Mouse (Mus musculus): Measurements from ENCODE around the gene Fam102a.

Fam102a gene

GRCm38 (mm10) chr2:32578146-32579046 is 43.3 kb downstream of the Fam102a start:
- no peak for DNase-seq (ENCODE audit: low read depth, low spot score)

- no peak for DNase-seq (ENCODE audit: low read depth, low spot score)
These were observed 46.4 kb downstream of the Fam102a start for GRCm38 (mm10) chr2:32581450-32582095.

GRCm38 (mm10) chr2:32582830-32583799 is 48.0 kb downstream of the Fam102a start:
- DNase-seq (ENCODE audit: low read depth, low spot score), result peak; percentile 73

- DNase-seq (ENCODE audit: low read depth, low spot score), result no peak
These were observed 50.1 kb downstream of the Fam102a start for GRCm38 (mm10) chr2:32585149-32585714.

GRCm38 (mm10) chr2:32586871-32587351 is 51.8 kb downstream of the Fam102a start, which contains the start of gene St6galnac4:
Gene St6galnac4 (plus strand): TSS chr2:32587095.
- DNase-seq (ENCODE audit: low read depth, low spot score), result peak; percentile 82

GRCm38 (mm10) chr2:32587731-32588321 is 52.7 kb downstream of the Fam102a start:
- DNase-seq (ENCODE audit: low read depth, low spot score), result no peak

GRCm38 (mm10) chr2:32589213-32589795 is 54.2 kb downstream of the Fam102a start:
- DNase-seq (ENCODE audit: low read depth, low spot score), result no peak

GRCm38 (mm10) chr2:32590224-32590623 is 55.1 kb downstream of the Fam102a start:
- DNase-seq (ENCODE audit: low read depth, low spot score), result no peak

GRCm38 (mm10) chr2:32591249-32591648 is 56.1 kb downstream of the Fam102a start:
- no peak for DNase-seq (ENCODE audit: low read depth, low spot score)

- no peak for DNase-seq (ENCODE audit: low read depth, low spot score)
These were observed 61.6 kb downstream of the Fam102a start for GRCm38 (mm10) chr2:32596725-32597124.

- DNase-seq (ENCODE audit: low read depth, low spot score), result no peak
These were observed 62.1 kb downstream of the Fam102a start for GRCm38 (mm10) chr2:32597248-32597647.

- no peak for DNase-seq (ENCODE audit: low read depth, low spot score)
These were observed 62.6 kb downstream of the Fam102a start for GRCm38 (mm10) chr2:32597699-32598098.

GRCm38 (mm10) chr2:32598506-32598905 is 63.4 kb downstream of the Fam102a start:
- DNase-seq (ENCODE audit: low read depth, low spot score), result no peak

GRCm38 (mm10) chr2:32599409-32599808 is 64.3 kb downstream of the Fam102a start, which contains the start of gene St6galnac6:
Gene St6galnac6 (plus strand): TSS chr2:32599709.
- DNase-seq (ENCODE audit: low read depth, low spot score), result no peak

- DNase-seq (ENCODE audit: low read depth, low spot score), result no peak
These were observed 66.4 kb downstream of the Fam102a start for GRCm38 (mm10) chr2:32601417-32602065.

- no peak for DNase-seq (ENCODE audit: low read depth, low spot score)
These were observed 67.5 kb downstream of the Fam102a start for GRCm38 (mm10) chr2:32602600-32603054.

- no peak for DNase-seq (ENCODE audit: low read depth, low spot score)
These were observed 69.5 kb downstream of the Fam102a start for GRCm38 (mm10) chr2:32604631-32605030.

GRCm38 (mm10) chr2:32606161-32607142 is 71.3 kb downstream of the Fam102a start:
- DNase-seq (ENCODE audit: low read depth, low spot score), result no peak
